Mouse (Mus musculus): ENCODE data around the gene Krt39.

Gene Krt39

DNA sequence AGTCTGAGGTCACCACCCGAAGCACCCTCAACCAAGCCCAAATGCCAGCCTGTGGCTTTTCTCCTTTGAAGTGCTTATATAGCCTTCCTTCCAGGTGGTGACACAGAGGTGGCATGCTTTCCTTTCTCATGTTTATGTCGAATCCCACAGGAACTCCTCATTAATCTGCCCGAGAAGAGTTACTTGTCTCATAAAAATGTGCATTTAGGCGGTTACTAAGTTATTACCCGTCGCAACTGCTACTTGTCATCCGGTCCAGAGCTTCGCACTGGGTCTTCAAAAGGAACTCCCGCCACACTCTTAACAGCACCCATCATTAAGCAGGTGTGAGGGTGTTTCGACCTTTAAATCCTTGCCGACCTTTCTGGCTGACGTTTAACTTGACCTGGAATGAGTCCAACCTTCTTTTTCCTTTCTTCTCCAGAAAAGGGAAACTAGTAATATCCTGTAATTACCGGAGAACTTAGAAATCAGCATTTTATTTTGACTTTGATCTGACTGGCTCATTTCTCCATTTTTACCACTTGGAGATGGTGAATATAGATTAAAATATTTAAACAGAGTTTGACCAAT lies at the start of gene Krt39:
Krt39 (minus strand) TSS at position 51 of the 573 bp plus-strand sequence.
- no peak for DNase-seq (ENCODE audit: low spot score)

DNA sequence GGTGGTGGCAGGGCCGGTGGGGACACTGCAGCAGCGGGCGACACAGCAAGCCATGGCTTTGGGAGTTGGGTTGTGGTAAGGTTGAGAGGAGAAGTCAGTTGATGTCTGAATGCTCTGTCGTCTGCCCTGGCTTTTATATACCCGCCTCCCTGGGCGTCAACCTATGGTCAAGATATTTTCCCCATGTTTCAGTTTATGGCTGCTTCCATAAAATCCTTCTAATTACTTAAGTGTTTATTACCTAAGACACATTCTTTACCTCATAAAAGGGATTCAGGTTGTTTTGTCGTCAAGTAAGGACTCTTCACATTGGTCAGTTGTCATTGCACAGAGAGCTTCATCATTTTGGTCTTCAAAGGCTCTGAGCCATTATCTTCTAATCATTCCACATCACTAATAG lies 45.4 kb upstream of the Krt39 start, which contains the start of gene Krtap3-1:
Krtap3-1 (minus strand) TSS at position 101 of the 400 bp plus-strand sequence.
- no peak for DNase-seq (ENCODE audit: low spot score)

DNA sequence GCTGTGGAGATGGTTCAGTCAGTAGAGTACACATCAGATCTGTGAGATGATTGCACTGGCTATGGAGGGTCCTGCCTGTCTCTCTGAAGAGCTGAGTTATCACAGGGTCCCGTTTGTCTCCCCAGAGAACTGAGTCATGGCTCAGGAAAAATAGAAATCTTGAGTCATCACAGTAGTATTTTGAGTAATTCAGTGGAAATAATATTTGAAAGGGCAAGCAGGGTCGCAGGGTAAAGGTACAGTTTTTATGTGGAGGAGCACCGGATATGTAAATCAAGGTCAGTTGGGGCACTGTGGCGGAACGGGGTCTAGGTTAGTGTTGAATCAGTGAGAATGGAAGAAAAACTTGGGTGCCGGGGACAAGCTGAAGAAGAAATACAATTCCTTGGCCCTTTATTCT lies 41.4 kb upstream of the Krt39 start:
- no peak for DNase-seq (ENCODE audit: low spot score)

DNA sequence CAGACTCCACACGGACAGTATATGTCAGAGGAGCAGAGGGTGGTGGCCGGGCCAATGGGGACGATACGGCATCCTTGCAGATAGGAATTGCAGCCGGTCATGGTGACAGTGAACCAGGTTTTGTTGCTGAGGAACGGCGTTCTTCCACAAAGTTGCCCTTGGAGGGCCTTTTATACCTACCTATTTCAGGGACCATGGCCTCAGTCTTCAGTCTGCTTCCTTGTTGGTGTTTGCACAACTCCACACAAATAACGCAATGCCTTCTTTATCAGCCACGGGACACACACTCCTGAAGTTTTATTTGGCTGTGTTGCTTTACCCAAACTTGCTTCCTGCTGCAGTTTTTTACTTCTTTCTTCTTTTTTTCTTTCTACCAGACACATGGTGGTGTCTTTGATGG lies 38.2 kb upstream of the Krt39 start, which contains the start of gene Gm11939:
Gm11939 (minus strand) TSS at position 101 of the 400 bp plus-strand sequence.
- no peak for DNase-seq (ENCODE audit: low spot score)

DNA sequence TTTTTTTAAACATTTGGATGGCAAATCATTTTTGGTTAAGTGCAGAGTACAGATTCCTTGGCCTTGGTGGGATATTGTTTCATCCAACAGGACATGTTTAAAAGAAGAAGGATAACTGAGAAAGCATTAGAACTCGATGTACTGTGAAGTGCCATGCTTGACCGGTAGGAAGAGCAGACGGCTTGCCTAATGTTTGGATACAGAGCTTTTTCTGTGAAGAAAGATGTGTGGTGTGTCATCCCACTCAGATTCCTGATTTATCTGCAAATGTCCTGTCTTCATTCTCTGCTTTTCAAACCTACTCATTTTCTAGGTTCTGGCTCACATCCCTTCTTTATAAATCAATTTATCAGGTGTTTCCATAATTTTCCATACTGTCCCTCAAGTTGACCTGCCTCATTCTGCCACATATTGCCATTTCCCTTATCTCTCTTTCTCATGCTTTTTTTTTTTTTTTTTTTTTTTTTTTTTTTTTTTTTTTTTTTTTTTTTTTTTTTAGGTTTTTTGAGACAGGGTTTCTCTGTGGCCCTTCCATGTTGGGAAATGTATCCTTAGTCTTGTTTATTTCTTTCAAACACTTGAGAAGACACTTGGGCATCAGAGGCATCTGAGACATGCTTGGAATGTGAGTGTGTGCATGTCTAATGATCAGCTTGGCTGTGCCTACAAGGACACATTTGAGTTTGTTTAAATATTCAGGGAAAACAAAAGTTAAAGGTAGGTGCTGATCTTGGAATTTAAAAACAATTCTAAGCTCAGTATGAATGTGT lies 37.0 kb upstream of the Krt39 start:
- no peak for DNase-seq (ENCODE audit: low spot score)

DNA sequence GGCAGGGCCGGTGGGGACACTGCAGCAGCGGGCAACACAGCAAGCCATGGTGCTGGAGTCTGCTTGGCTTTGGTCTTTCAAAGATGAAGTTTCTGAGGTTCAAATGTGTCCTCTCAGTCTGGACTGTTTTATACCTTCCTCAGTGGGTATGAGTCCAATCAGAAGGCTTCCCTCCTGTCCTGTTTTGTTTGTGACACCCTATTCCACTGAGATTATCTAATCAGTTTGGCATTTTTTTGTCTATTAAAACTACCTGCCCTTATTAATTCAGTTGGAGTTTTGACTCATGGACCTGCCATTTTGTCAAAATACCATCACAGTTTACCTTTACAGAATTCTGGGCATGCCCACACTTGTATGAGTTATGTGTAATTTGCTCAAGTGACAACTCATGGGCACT lies 35.6 kb upstream of the Krt39 start, which contains the start of gene Krtap3-2:
Krtap3-2 (minus strand) TSS at position 101 of the 400 bp plus-strand sequence.
- DNase-seq (ENCODE audit: low spot score): no peak

DNA sequence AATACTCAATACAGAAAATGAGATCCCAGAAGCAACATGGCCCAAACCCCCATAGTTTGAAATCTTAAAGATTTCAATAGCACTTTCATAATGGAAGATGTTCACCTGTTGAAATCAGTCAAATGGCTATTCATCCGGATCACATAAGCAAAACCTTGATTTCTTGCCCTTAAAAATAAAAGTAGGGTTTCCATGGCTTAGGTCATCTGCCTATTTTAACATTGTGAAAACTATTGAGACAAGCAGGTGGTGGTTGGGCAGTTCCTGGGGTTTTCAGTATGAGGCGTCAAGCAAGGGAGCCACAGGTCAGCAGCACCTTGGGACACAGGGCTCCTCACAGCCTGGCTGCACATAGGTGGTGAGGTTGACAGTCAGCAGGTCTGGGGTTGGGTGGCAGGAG lies 35.1 kb upstream of the Krt39 start:
- DNase-seq (ENCODE audit: low spot score): no peak

DNA sequence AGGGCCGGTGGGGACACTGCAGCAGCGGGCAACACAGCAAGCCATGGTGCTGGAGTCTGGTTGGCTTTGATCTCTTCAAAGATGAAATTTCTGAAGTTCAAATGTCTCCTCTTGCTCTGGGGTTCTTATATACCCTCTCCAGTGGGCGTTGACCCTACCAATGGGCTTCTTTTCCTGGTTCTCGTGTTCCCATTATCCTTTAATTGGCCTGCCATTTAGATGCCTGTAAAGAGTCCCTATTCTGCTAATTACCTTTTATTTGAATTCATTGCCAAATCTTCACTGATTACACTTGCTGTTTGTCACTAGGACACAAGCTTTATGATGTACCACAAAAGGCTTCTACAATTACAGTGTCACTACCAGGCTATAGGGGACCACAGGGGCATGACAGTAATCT lies 29.6 kb upstream of the Krt39 start, which contains the start of gene Krtap3-3:
Krtap3-3 (minus strand) TSS at position 101 of the 400 bp plus-strand sequence.
- no peak for DNase-seq (ENCODE audit: low spot score)

DNA sequence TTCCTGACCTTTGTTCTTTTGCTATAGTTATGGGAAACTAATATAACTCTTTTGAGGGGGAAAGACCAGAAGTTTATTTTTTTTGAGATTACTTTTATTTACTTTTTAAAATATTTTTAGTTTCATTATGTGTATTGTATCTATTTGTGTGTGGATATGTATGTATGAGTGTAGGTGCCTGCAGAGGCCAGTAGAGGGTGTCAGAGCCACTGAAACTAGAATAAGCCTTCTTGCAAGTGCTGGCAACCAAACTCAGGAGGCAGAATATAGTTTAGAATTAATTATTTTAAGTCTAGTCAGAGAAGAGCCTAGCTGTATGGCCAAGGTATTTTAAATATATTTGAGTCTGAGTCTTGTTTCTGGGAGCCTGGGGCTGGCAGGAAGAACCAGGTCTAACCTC lies 26.8 kb upstream of the Krt39 start:
- no peak for DNase-seq (ENCODE audit: low spot score)

DNA sequence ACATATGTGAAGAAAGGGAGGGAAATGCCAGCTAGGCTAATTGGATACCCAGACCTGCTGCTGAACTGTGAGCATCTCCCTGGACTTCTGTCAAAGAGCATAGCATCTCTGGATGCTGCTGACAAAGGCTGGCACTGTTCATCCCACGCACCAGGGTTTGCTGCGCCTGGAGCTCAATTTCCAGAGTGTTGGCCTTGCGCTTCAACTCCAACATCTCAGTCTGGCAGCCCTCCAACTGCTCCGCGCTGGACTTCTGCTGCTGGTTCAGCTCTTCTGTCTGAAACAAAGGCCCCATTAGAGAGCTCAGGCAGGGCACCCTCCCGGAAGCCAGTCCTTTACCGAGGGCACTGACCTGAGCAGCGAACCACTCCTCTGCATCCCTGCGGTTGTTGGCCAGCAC lies 18.6 kb upstream of the Krt39 start:
- peak; percentile 41 for DNase-seq (ENCODE audit: low spot score)

DNA sequence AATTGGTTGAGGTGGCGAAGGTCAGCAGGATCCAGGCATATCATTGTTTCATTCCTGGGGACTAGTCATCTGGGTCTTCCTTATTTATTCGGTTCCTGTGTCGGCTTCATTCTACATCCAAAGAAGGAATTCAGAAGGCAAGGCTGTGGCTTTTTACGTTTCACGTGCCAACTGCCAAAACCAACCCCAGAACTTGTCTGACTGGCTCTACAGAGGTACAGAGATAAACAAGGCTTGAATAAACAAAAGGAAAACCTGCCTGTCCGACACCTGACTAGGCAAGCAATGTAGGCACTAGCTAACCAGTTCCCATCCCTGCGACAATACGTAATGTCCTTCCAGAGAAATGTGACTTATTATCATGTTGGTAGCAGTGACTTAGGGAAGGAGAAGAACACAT lies 7.0 kb downstream of the Krt39 start:
- no peak for DNase-seq (ENCODE audit: low spot score)

DNA sequence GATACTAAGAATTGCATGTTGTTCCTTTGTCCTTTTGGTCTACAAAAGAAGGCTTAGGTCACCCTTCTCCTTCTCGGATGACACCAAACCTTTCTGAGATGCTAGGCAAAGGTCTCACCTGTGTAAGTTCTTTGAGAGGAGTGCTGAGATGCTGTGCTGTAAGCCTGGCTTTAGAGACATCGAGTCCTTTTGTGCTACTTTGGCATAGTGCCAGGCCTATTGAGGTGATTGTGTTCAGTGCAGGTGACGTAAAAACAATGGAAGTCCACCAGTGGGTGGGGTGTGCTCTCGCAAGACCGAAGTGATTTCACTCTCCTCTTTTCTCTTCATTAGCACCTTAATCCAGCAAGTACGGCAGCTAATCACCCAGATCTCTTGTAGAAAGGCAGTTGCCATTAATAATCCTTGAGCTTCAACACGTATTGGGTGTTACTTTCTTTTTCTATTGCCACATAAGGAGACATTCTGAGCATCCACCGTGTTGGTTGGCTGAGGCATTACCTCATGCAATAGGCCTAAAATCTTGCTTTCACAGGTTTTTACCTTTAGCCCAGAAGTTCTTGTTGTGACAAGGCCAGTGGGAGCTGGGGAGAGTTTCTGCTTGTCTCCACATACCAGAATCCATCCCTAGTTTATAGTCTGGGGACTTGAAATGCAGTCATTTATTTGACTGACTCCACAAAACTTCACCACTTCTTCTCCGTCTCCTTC lies 20.9 kb downstream of the Krt39 start:
- DNase-seq (ENCODE audit: low spot score): no peak

DNA sequence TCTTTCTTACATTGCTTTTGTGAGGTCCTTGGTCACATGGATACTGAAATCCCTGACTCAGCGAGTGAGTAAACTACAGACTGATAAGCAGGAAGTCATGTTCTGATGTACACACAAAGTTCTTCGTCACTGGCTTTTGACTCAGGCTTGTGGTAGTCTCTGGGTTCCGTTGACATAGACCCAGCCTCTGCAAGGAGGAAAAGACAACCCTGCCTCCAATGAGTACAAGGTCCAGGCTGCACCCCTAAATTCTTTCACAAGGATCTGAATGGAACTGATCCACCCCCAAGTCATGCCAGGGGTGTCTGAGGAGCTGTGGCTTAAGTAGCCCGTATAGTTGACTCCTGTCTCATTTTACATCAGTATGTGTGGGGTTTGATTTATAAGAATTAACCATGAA lies 24.7 kb downstream of the Krt39 start:
- DNase-seq (ENCODE audit: low spot score): no peak

DNA sequence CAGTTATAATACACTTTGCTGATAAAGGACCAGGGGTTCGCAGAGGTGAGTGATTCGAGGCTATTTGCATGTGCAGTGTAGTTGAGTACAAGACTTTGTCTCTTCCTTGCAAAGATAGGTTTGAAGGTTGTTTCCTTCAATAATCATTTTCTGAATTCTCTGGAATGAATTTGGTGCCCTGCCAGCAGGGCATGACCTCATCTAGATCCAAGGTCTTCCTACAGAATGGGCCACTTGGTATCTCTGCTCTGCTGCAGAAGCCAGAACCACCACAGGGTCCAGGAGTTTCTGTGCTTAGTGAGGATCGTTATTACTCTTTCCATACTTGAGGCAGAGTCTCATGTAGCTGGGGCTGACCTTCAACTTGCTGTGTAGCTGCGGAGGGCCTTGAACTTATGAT lies 26.4 kb downstream of the Krt39 start:
- DNase-seq (ENCODE audit: low spot score): no peak

DNA sequence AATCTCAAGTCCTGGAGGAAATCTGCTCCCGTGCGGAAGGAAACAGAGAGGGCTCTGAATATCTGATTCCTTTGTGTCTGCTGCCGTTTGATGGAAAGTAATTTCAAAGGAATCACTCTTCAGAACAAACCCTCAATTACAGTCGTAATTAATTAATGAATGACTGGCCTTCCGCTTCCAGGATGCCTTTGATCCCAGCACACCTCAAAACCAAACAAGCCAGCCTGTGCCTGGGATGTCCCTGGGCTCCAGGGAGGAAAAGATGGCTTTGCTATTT lies 27.6 kb downstream of the Krt39 start:
- DNase-seq (ENCODE audit: low spot score): no peak

DNA sequence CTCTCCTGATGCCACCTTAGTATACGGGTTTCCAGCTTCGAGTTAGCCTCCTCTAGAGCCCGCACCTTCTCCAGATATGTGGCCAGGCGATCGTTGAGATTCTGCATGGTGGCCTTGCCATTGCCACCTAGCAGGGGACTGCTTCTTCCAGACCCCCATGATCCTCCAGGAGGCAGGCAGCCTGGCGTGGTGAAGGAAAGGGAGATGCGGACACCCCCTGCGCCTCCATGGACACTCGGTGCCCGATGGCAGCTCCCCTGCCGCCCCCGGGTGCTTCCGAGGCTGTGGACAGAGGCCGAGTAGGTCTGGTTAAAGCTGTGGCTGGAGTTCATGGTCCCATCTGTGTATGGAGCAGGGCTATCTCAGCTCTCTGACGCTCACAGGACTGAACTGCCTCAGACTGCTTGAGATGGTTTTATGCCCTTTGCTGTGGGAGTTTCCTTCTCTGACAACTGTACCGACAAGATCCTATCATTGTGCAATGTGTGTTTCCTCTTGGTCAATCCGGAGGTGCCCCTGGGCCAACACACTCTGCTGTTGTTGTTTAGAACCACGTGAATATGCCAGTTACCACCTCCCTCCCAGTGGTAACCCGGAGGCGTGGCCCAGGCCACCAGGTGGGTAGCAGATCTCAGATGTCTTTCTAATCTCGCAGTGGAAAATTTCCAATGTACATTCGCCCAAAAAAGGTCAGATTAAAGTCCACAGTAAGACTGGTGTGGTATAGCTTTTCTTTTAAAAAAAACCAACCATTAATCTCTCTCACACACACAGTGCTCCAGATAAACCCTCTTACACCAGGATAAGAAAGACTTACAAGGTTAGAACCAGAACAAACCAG lies 28.2 kb downstream of the Krt39 start, which contains the start of gene Krt23:
Krt23 (minus strand) TSS at position 405 of the 841 bp plus-strand sequence.
- no peak for DNase-seq (ENCODE audit: low spot score)

DNA sequence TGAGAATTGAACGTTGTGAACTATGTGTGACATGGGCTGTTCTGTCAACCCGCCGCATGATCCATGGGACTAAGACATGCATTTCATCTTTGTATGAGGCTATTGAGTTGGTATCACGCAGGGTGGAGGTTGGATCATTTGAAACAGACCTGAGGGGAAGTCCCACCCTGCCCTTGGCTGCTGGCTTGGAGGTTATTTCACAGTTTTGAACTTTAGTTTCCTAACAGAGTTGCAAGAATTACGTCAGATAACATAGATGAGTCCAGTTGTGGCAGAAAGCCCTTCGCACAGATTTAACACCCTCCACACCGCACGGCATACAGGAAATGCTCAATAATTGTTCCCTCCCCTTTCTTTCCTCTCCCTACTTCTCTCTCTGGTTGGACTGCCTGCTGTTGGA lies 30.1 kb downstream of the Krt39 start:
- DNase-seq (ENCODE audit: low spot score): no peak

DNA sequence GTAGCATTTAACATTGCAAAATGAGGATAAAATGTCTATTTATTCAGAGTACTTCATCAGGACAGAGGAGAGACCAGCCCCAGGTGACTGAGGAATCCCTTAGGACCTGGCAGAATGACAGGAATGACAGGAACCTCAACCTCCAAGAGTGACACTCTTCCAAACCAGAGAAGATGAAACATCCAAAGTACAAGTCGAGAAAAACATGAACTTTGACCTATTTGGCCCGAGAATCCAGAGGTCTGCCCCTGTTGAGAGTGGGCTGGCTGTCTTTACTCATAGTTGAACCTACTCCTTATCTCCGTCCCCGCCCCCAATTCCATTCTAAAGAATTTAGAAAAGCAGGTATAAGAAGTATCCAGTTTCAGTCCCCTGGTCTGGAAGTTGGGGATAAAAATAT lies 30.5 kb downstream of the Krt39 start:
- DNase-seq (ENCODE audit: low spot score): no peak

DNA sequence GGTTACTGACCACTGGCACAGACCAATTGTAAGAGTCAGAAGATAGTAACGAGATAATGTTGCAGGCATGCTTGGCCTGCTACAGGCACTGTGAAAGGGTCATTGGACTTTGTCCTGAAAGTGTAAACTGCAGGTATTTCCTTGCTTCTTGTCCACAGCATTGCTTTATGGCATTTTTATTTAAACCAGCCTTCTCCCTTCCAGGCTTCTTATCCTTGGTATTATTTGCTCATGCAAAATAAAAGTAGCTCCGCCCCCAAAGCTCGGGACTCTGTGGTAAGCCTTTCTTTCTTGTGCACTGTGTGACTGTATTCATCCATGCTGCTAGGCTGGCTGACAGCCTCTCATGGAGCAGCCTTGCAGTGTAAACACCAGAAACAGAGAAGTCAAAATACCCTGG lies 31.9 kb downstream of the Krt39 start:
- no peak for DNase-seq (ENCODE audit: low spot score)

DNA sequence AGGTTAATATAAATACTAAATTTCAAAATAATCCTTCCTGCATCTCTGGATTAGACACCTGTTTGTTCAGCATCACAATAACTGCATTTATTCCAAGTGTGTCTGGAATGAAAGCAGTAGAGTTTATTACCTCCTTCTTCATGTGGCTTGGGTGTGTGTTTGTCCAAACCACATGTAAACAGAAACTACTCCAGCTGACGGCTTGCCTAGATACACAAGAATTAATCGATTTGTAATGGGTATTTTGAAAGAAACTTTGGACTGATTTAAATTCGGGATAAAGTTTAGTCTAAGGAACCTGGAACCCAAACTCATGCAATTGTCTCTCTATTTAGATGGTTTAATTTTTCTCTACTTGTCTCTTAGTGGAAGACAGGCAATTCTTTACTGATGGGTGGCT lies 46.2 kb downstream of the Krt39 start:
- DNase-seq (ENCODE audit: low spot score): no peak

DNA sequence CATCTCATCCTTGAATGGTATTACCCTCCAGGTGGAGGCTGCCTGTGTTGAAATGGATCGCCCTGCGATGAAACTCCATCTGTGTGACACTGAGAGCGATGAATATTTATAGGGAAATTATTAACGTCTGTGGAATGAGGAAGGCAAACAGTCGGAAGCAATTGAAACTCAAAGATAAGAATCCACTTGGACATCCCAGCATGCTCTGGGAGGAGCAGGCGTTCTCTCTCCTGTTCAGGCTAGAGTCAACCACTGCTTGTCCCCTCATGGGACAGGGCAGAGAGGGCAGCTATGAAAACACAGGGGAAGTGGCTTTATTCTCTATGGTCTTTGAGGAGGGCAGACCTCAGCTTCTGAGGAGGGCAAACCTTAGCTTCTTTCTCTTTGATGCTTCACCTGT lies 47.7 kb downstream of the Krt39 start:
- no peak for DNase-seq (ENCODE audit: low spot score)

DNA sequence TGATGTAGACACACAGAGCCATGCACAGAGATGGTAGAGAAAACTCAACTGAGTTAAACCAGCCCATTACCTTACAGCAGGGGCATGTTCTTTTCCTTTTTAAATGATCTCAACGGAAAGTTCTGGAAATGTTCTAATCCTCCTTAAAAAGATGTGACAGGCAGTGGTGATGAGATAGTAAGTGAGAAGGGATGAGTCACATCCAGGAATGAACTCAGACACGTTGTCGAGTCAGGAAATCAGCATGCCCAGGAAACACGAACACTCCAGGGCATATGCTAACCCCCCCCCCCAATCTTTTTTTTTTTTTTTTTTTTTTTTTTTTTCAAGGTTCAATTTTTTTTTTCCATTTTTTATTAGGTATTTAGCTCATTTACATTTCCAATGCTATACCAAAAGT lies 48.7 kb downstream of the Krt39 start:
- no peak for DNase-seq (ENCODE audit: low spot score)
